Mouse (Mus musculus) heart, adult 9 months (tissue): Measurements from ENCODE around the gene Ndufv1.
A peak's percentile ranks its signal among the peaks of the same experiment; 100 is the strongest.
"Not testable (repeated sequence)": the region's sequence is repeated elsewhere in the genome, so short reads cannot be mapped to it uniquely, and the experiment has no call there.

Experiments
- DNase-seq, 2 experiments: peaks; one replicate each; pipeline ENCODE4 v3.0.0; 2022; ENCODE audit warnings: low spot score in 2 of 2

Ndufv1 gene

GRCm38 (mm10) chr19:4012432-4013022 is at the start of gene Ndufv1:
Ndufv1 (minus strand) TSS chr19:4012806.
- DNase-seq = peak; percentile 98

DNA sequence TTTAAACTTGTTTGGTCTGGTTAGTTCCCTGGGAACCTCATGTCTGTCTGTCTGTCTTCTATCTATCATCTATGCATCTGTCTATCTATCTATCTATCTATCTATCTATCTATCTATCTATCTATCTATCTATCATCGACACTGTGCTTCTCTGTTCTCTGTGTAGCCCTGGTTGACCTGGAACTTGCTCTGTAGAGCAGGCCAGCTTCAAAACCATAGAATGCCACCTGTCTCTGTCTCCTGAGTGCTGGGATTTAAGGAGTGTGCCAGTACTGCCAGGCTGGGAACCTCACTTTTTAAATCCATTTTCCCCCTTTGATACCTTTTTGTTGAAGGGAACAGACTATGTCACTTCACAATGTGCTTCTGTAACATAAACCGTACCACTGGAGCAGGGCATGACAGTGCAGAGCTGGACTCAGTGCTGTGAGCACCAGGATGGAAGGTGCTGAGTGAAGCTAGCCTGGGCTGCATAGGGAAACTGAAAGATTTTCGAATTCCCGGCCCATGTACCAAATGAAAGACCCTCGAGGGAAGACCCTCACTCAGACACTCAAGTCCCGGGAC is 48.4 kb upstream of the Ndufv1 start:
- DNase-seq = no peak

DNA sequence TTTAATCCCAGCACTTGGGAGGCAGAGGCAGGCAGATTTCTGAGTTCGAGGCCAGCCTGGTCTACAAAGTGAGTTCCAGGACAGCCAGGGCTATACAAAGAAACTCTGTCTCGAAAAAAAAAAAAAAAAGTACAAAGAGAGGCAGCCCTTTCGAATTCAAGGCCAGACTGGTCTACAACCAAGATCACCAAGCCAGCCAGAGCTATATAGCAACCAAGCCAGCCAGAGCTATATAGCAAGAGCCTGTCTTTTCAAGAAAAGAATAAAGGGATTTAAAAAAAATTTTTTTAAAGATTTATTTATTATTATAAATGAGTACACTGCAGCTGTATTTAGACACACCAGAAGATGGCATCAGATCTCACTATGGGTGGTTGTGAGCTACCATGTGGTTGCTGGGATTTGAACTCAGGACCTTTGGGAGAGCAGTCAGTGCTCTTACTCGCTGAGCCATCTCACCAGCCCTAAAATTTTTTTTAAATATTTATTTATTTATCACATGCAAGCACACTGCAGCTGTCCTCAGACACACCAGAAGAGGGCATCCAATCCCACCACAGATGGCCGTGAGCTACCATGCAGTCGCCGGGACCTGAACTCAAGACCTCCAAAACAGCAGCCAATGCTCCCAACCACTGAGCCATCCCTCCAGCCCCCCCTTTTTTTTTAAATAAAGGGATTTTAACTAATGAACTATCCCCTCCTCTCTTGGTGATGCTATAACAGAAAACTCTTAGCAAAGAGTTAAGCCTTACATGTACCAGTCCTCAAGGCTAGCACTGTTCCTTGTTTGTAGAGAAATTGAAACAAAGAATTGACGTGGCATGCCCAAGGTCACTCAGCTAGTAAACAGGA is 47.7 kb upstream of the Ndufv1 start:
- DNase-seq = not testable (repeated sequence)

GRCm38 (mm10) chr19:4059069-4059740 is 46.6 kb upstream of the Ndufv1 start, which contains the start of gene Gstp3:
Gstp3 (minus strand) TSS chr19:4059569.
- no peak for DNase-seq

DNA sequence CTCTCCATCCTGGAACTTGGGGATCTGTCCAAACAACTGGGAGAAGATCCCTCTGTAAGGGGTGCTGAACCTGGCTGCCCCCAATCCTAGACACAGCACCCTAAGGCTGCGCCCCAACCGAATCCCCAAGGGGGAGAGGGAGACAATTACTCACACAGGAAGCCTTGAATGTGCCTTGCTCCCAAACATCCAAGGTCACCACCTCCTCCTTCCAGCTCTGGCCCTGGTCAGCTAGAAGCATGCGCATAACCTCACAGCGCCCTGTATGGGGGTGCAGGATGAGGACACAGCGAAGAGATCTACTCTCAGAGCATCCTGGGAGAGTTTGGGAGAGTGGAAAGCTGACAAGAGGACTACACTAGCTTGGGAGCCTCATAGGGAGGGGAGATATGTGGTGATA is 46.0 kb upstream of the Ndufv1 start:
- DNase-seq = no peak

DNA sequence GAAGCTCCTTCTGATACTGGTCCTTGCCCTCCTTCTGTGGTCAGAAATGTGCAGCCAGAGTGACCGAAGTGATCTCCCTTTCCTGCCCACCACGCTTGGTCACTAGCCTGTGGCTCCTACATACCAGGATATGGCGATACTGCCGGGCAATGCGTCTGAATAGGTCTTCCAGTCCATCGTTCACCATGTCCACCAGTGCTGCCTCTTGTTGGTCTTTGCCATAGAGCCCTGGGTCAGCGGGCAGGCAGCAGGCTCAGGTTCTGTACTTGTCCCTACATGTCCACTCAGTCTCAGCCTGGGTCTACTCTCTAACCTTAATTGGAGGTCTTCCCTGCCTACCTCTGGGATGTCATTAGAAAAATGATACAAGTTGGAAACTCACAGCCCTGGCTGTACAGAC is 45.4 kb upstream of the Ndufv1 start:
- DNase-seq = no peak

DNA sequence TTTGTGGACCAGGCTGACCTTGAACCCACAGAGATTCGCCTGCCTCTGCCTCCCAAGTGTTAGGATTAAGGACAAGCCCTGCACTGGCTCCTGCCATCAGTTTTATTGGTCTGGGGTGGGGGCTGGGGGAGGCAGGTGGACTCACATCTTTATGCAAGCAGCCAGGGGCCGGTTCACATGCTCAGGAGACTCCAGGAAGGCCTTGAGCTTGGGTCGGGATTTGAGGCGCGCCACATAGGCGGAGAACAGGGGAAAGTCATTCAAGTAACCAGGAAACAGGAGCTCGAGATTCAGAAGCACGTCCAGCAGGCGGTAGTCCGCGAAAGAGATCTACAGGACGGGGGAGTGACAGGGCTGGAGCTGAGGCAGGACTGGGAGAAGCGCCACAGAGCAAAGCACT is 44.8 kb upstream of the Ndufv1 start:
- no peak for DNase-seq

DNA sequence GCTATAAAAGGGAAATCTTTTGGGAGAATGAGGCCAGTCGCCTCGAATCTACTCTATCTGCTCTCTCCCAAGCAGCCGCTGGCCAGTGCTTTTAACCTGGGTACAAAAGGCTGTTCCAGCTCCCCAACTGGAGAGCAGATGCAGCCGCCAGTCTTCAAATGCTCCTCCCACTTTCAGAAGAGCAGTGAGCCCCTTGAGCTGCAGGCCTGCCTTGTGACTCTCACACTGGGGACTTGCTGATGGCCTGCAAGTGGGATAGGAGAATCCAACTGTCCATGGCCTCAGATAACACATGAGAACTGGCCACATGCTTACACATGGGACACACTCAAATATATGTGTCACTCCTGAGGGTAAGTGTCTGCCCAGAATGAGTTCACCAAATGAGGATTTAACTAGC is 44.1 kb upstream of the Ndufv1 start:
- no peak for DNase-seq

- no peak for DNase-seq
Measured at GRCm38 (mm10) chr19:4055947-4056693, 43.5 kb upstream of the Ndufv1 start.

GRCm38 (mm10) chr19:4055216-4055946 is 42.8 kb upstream of the Ndufv1 start:
- no peak for DNase-seq

- no peak for DNase-seq
Measured at GRCm38 (mm10) chr19:4054613-4055012, 42.0 kb upstream of the Ndufv1 start.

- DNase-seq = no peak
Measured at GRCm38 (mm10) chr19:4052516-4053030, 40.0 kb upstream of the Ndufv1 start.

DNA sequence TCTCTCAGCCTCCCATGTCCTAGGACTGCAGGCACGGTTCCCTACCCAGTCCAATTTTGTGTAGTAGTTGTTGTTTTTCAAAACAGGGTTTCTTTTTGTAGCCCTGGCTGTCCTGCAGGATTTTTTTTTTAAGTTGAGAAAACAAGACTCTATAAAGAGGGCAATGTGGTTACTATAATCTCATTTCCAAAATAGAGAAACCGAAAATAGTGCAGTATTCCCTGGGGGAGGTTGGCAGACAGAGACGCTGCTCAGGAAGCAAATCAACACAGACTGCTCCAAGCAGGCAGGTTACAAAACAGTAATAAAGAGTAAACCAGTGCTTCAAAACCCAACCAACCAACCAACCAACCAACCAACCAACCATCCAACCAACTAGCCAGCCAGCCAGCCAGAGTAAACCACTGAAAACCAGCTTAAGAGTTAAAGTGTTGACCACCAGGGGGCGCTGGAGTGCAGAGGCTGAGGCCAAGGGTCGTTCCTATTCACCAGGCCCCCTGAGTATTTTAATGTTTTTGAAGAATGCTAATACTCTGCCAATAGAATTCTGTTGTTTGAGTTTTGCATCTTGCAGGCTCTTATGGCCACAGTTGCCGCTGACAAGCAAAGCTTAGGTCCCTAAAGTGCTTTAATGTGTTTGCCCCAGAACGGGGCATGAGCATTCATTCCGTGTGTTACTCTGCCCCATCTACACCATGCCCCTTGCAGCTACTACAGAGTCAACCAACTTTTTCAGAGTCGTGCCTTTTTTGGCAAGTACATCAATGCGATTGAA is 39.3 kb upstream of the Ndufv1 start:
- DNase-seq = peak in 1 of 2 experiments; percentile 59

DNA sequence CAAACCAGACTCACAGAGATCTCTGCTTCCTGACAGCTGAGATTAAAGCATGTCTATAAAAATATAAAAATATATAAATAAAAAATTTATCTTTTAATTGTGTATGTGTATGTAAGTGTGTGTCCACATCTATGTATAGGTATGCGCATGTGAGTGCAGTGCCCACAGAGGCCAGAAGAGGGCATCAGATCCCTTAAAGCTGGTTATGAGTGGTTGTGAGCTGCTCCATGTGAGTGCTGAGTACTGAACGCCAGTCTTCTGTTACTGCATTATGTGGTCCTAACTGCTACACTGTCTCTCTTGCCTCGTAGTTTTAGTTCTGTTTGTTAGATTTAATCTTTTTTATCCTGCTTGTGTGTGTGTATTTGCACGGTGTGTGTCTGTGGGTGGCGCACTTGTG is 38.4 kb upstream of the Ndufv1 start:
- no peak for DNase-seq

GRCm38 (mm10) chr19:4049069-4049468 is 36.5 kb upstream of the Ndufv1 start:
- not testable (repeated sequence) for DNase-seq

- DNase-seq = peak; percentile 43 to 80
Measured at GRCm38 (mm10) chr19:4047859-4048258, 35.3 kb upstream of the Ndufv1 start.

DNA sequence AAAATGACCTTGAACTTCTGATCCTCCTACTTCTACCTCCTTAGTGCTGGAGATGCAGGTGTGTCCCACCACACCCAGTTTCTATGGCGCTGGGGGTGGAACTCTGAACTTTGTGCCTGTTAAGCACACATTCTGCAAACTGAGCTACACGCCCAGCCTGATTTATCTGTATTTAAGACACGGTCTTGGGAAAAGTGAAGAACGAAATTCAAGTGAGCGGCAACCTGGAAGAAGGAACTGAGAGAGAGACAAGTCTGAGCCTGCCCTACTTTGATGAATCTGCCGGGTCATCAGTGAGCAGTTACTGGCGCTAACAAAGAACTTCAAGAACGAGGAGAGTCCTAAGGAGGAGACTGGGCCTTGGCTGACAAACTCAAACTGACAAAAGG is 34.3 kb upstream of the Ndufv1 start:
- DNase-seq = no peak

DNA sequence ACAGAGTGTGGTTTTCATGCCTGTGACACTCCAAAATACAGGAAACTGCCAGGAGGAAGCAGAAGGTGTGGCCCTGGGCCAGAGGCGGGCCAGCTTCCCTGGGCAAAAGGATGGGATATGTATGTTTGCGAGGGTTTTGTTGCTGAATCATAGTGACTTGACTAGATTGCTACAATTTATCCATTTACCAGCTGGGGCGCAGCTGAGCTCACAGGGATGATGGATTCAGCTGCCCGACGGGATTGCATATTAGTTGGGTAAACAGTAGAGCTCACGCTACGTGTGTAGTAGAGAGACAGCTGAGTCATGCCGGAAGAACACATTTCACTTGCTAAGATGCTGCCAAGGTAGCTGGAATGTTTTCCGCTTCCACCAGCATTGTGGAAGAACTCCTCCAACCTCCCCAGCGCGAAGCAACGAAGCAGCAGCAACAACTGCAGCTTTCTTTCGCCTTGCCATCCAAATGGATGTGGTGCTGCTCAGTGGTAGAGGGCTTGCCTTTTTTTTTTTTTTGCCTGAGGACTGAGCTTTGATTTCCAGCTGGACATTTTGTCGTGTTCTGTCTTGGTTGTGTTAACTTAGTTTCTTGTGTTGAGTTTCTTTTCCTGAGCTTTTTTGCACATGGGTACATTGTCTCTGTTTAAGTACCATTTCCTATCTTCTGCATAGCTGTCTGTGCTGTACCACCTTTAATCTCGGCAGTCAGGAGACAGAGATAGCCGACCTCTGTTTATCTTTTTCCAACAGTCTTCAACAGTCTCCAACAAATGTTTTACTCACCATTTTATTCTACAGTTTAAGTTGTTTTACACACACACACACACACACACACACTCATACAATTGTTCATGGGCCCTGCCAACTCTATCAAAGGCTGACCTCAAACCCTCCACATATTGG is 33.6 kb upstream of the Ndufv1 start, which contains the start of gene Gstp2:
TSS of gene Gstp2 (minus strand) at position 58 of the 900 bp plus-strand sequence.
- peak; percentile 89 to 91 for DNase-seq

DNA sequence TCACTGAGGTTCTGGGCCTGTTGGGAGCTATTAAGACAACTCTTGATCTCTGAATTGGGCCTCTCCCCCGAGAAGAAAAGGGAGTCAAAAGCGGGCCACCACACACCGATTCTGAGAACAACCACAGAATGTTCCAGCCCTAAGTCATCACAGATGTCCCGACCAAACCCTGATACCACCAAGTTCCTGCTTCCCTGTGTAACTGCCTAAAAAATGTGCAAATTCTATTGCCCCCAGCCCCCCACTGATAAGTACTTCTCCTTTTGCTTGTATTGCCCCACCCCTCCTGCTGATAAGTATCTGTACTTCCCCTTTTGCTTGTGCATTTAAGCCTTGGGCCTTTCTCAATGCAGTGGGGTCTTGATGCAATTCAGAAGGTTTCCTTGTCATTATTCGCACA is 31.5 kb upstream of the Ndufv1 start:
- not testable (repeated sequence) for DNase-seq
